Mouse (Mus musculus) cortical plate, adult 2 months (tissue): ENCODE results near the gene Ip6k3. TPM values are rescaled to one million over a fixed set of nuclear protein-coding genes. Genes with fewer than 3 reads are reported as not detected.

Source experiments
- H3K27ac ChIP-seq: fragments of 200-500 bp; 2 replicates; pipeline ENCODE4 v1.5.1; 2012; ENCODE audit warnings: low read length, control low read depth, inconsistent platforms; ENCODE audit not compliant: insufficient read depth
- H3K4me1 ChIP-seq: fragments of 200-500 bp; 2 replicates; pipeline ENCODE4 v1.6.1; 2011; ENCODE audit warnings: low read length; ENCODE audit not compliant: control insufficient read depth, insufficient read depth
- H3K4me3 ChIP-seq: fragments of 200-500 bp; 2 replicates; pipeline ENCODE4 v1.5.1; 2011; ENCODE audit warnings: mild to moderate bottlenecking, low read length, control low read depth; ENCODE audit not compliant: insufficient read depth
- CTCF ChIP-seq: fragments of 200-500 bp; IDR thresholded peaks from 2 replicates; pipeline ENCODE4 v1.5.1; 2011; ENCODE audit warnings: mild to moderate bottlenecking, control low read depth, low read length; ENCODE audit not compliant: insufficient read depth; ENCODE audit errors: extremely low read depth
- POLR2A ChIP-seq: fragments of 200-500 bp; IDR thresholded peaks from 2 replicates; pipeline ENCODE4 v1.6.1; 2011; ENCODE audit warnings: mild to moderate bottlenecking, low read length, control low read depth; ENCODE audit not compliant: insufficient read depth; ENCODE audit errors: extremely low read depth
- polyA plus RNA-seq: library from polyadenylated mRNA; depleted of rRNA; stranded (reverse); fragments of >200 nt; gene quantifications from 2 replicates; pipeline ENCODE4 v1.2.3, GENCODE M21; 2012; rRNA removed

The Ip6k3 gene
- polyA plus RNA-seq = 1.0 and 1.1 TPM in 2 replicates

DNA sequence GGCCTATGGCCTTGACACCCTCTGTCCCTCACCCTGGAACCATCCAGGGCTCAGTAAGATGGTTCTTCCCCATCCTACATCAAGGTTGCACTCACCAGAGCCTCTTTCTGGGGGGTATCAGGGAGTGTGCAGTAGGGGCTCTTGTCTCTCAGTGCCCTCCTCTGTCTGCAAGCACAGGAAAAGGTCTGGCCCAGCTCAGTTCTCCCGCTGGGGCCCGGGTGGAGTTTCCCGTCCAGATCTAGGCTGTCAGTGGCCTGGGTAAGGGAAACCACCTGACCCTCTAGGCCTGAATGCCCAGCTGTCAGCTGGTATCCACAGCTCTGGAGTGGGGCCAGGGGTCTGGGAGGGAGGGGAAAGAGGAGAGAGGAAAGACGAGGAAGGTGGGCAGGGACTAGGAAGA lies at the start of gene Ip6k3:
TSS of gene Ip6k3 (minus strand) at position 251 of the 400 bp plus-strand sequence.
- H3K4me1 ChIP-seq = no peaks in the 10 kb centered on the region
- H3K4me3 ChIP-seq = no peak within 1 kb of the TSS
- H3K27ac ChIP-seq = no peak within 1 kb of the TSS
- TF ChIP-seq CTCF (no peak), POLR2A (no peak)

DNA sequence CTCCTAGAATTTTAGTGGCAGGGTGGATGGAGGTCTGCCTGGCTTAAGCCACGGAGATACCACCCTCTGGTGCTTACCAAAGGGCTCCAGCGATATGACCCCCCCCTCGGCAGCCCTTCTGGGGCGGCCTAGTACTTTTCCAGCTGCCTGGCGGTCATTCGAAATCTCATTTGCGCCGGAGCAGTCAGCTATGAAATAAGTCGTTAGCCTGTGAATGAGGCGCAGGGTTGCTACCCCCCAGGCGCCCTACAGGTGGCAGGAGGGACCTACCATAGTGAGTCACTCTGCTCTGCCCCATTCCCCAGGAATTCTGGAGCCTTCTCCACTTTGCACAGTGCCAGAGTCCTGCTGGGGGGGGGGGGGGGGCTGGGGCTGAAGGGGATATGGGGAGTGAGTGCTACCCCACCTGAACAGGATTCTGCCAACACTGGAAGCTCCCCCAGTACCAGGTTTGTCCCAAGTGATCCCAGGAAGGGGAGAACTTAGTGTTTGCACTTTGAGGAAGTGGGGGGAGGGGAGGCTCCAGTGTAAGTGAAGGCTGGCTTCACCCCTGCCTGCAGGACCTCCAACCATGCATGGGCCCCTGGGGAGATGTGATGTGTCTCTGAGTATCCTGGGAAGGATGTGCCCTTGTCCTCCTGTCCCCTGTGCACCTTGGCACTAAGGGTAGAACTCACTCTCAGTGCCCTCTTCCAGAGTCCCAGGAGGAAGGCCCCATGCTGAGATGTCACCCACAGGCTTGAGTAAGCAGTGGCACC lies 45.4 kb upstream of the Ip6k3 start:
- TF ChIP-seq CTCF (peak; percentile 41), POLR2A (no peak)
- Histone ChIP-seq H3K4me1 (no peaks in the 10 kb centered on the region), H3K27ac (no peak overlapping the region), H3K4me3 (no peak overlapping the region)

DNA sequence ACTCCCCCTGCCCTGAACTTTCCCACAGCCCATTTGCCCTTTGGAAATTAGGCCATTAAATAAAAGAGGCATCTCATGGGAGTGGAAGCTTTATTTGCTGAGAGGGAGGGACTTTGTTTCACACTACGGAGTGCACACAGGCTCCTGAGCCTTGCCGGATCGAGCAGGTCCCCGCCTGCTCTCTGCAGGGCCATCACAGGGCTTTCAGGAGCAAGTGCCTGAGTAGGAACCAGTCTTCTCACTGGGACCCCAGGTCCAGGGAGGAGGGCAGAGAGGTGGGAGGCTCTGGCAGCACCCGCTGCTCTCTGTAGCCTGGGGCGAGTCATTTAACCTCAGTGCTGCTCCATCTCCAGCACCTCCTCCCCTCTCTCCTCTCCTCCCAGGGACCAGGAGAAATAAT lies 44.4 kb upstream of the Ip6k3 start:
- no peak for TF ChIP-seq POLR2A
- Histone ChIP-seq H3K4me1 (no peaks in the 10 kb centered on the region), H3K27ac (no peak overlapping the region), H3K4me3 (no peak overlapping the region)

GRCm38 (mm10) chr17:27207113-27207707 lies 39.6 kb upstream of the Ip6k3 start:
- TF ChIP-seq POLR2A (no peak), CTCF (no peak)
- H3K27ac ChIP-seq = no peak overlapping the region
- no peak overlapping the region for H3K4me3 ChIP-seq
- H3K4me1 ChIP-seq = no peaks in the 10 kb centered on the region

- Histone ChIP-seq H3K4me1 (no peaks in the 10 kb centered on the region), H3K4me3 (peak within 1 kb of the TSS; percentile 41), H3K27ac (peak within 1 kb of the TSS; percentile 55)
- TF ChIP-seq CTCF (no peak), POLR2A (0 out of 2 replicates have a peak, but pooled peaks have one; percentile 15)
Observed at GRCm38 (mm10) chr17:27204075-27204909, 36.7 kb upstream of the Ip6k3 start, which contains the start of gene Lemd2. Lemd2 (minus strand) TSS chr17:27204469.

GRCm38 (mm10) chr17:27203358-27204074 lies 35.9 kb upstream of the Ip6k3 start:
- Histone ChIP-seq H3K27ac (peak overlapping the region; percentile 55), H3K4me1 (no peaks in the 10 kb centered on the region), H3K4me3 (peak overlapping the region; percentile 41)
- TF ChIP-seq CTCF (no peak), POLR2A (no peak)

DNA sequence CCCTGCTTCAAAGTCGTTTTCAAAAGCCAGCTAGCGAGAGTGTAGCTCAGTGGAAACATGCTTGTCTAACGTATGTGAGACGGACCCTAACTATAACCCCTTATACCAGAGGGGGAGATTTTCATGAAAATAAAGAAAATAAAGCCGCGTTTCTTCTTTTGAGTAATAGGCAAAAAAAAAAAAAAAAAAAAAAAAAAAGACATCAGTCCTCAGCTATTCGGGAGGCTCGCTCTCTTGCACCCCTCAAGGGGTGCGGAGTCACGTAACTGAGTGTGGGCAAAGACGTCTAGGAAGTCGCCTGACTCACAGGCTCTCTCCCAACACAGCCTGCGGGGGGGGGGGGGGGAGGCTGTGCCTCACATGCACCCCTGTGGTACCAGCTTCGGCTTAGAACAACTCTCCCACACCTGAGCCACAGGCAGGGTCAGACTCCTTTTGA lies 35.3 kb upstream of the Ip6k3 start:
- Histone ChIP-seq H3K27ac (0 out of 2 replicates have a peak overlapping the region, but pooled peaks have one; percentile 55), H3K4me1 (no peaks in the 10 kb centered on the region), H3K4me3 (peak overlapping the region; percentile 41)
- TF ChIP-seq POLR2A = no peak
- no peak for TF ChIP-seq CTCF

- TF ChIP-seq CTCF (0 out of 2 replicates have a peak, but pooled peaks have one; percentile 20), POLR2A (no peak)
- Histone ChIP-seq H3K27ac (no peak overlapping the region), H3K4me3 (no peak overlapping the region), H3K4me1 (no peaks in the 10 kb centered on the region)
Observed at GRCm38 (mm10) chr17:27201981-27202380, 34.4 kb upstream of the Ip6k3 start.

GRCm38 (mm10) chr17:27200801-27201200 lies 33.2 kb upstream of the Ip6k3 start:
- Histone ChIP-seq H3K4me1 (no peaks in the 10 kb centered on the region), H3K27ac (no peak overlapping the region), H3K4me3 (no peak overlapping the region)
- TF ChIP-seq CTCF (no peak), POLR2A (no peak)
